Mouse (Mus musculus) olfactory bulb, adult 2 months (tissue): Measurements from ENCODE around the gene AI597479.

Experiments used
- CTCF ChIP-seq: fragments of 200-500 bp; IDR thresholded peaks from 2 replicates; pipeline ENCODE4 v1.5.1; 2012; ENCODE audit warnings: low read depth, mild to moderate bottlenecking, low read length, moderate library complexity; ENCODE audit not compliant: insufficient read depth
- POLR2A ChIP-seq: fragments of 200-500 bp; IDR thresholded peaks from 2 replicates; pipeline ENCODE4 v1.6.1; 2012; ENCODE audit warnings: mild to moderate bottlenecking, low read depth, low read length, moderate library complexity; ENCODE audit not compliant: insufficient read depth

GRCm38 (mm10) chr1:43143284-43143683 lies 44.8 kb downstream of the AI597479 start:
- TF ChIP-seq POLR2A (no peak), CTCF (no peak)
